Mouse (Mus musculus): ENCODE results near the gene Hist2h2ab.

GRCm38 (mm10) chr3:96175251-96175650 lies 44.4 kb upstream of the Hist2h2ab start:
- no peak for TF ChIP-seq POLR2A (IDR thresholded peaks at IDR 0.05; ENCODE audit: low read depth, low read length)
- TF ChIP-seq CTCF (conservative IDR thresholded peaks at IDR 0.05; ENCODE audit: insufficient read depth, insufficient read length, low read depth, low read length): no peak
